Mouse (Mus musculus): Measurements from ENCODE around the gene Clip1.

- no peak for TF ChIP-seq CTCF (conservative IDR thresholded peaks at IDR 0.05; ENCODE audit: low read length)
- TF ChIP-seq NANOG (IDR thresholded peaks at IDR 0.05; ENCODE audit: borderline replicate concordance, low read length), result no peak
- TF ChIP-seq POU5F1 (IDR thresholded peaks at IDR 0.05; ENCODE audit: borderline replicate concordance, low read length), result no peak
Observed at GRCm38 (mm10) chr5:123662059-123662458, 22.4 kb downstream of the Clip1 start.

All from E14TG2a.4 (cell line).